Mouse (Mus musculus): ENCODE measurements at regions not wholly inside any gene's neighbourhood (a gene's known extent, or its start where the extent isn't known, plus 50 kb on each side); places are given as distances from the start of the nearest gene placed in this dataset.

DNA sequence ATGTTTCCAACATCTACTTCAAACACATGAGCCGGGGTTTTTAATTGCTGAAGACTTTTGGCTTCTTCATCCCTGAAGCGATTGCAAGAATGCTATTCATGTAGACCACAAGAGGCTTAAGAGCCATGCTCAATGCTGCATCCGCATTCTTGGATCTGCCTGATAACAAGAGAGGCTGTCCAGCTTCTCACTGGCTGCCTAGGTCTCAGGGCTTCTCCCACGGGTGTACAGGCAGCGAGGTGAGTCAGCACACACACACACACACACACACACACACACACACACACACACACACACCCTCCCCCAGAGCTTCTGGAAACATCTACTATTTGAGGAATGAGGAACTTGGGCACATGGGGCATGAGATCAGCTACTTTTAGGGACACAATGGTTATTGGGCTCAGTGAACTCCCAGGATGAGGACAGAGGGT, 261.1 kb downstream of the Tgfb2 start:
- no peak for DNase-seq (ENCODE audit: low read depth, low spot score)

DNA sequence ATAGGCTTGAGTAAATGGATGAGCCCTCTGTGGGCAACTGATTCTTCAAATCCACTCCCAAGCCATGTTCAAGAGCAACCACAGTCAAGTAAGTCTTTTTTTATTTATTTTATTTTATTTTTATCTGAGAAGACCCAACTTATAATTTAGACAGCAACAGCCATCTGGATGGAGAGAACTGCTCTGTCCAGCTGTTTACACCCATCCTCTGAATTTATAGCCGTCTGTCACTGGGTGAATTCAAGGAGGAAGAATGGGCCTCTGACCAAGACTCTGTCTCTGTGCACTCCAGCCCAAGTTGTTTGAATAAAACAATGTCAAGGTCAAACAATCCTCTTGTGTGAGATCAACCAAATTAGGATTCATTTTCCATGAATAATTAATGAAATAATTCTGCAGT, 263.6 kb downstream of the Tgfb2 start:
- no peak for DNase-seq (ENCODE audit: low read depth, low spot score)

DNA sequence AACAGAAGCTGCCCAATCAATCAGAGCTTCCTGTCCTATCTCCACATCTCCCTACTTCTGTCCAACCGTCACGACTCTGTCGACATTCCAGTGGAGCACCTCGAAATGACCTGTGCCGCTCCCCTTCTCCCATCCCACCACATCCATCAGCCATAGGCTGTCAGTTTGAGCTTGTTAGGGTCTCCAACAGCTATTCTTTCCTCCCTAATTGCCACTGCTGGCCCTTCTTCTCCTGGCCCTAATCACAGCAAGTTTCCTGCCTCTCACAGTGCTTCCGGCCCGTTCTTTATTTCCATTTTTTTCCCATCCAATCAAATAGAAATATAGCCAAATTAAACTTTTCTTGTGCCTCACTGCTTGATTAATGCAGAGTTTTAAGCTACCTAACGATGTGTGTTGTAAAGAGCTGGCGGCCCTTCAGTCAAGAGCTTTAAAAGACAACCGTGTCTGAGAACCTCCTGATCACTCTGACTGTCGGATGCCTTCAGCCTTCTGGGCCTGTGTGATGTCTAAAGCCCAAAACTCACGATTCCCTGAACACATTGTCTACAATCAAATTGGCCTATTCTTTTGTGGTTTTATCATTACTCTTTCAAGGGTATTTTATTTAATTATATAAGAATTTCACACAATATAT, 270.3 kb downstream of the Tgfb2 start:
- DNase-seq (ENCODE audit: low read depth, low spot score), result peak; percentile 58

DNA sequence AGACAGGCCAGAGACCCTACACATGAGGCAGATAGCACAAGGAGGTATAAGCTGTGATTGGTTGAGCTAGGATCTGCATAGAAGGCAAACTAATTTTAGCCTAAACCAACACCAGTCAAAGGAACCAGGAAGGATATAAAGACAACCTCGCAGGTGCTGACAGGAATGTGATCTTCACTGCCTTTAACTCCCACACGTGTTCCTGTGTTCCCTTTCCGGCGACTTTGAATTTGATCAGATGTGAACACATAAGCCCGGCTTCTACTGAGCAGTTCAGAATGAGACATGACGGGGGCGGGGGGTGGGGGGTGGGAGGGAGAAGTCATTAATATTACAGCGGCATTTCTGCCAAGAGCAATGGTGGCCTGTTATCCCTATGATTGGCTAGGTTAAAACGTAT, 271.0 kb downstream of the Tgfb2 start:
- no peak for DNase-seq (ENCODE audit: low read depth, low spot score)

DNA sequence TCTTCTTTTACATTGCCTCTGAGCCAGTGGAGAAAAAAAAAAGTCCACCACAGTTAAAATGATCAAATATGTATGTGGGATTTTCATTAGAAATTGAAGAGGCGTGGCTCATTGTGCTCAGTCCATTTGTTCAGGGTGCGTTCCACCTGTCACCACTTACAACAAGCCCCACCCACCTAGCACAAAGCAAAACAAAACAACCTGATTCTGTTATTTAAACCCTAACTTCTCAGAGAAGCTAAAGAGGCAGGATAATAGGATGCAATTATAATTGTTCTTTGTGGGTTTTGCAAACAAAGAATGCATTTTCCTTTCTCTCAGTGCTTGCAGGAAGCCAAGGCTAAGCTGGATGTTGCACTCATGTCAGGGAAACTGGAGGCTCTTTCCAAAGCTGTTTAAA, 271.8 kb downstream of the Tgfb2 start:
- no peak for DNase-seq (ENCODE audit: low read depth, low spot score)

DNA sequence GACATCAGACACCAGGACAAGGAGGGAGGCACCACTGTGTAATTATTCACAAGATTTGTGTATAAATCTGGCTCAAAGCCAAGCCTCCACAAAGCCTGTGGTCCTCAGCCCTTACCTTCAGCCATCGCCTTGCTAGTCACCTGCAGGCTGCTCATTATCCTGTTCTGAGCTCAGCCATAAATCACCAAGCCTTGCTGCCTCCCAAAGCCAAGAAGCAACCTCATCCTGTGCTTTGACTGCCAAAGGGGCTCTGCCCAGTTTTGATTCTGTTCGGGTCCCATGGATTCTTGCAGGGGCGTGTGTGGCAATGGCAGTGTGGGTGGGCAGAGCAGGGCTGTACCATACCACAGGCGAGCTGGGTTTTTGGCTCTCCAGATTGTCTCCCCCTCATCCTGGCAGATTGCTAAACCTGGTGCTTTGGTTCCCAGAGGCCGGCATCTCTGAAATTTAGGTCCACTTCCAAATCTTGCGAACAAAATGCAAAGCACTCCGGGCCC, 272.6 kb downstream of the Tgfb2 start:
- DNase-seq (ENCODE audit: low read depth, low spot score), result no peak

DNA sequence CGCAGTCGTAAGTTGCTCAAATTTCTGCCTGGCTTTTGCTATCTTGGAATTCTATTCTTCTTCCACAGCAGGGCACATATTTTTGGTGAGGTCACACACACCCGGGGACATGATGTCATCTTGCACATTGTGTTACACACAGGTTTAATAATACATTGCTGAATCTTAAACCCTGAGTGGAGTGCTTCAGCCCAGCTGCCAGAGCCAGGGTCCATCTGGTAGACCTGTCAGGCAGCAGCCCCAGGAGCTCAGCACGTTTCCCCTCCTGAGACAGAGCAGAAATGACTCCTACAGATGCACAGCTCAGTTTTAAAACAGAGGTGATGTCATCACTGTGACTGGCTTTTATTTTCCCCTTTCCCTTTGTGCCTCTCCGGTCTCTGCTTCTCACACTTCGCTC, 280.4 kb downstream of the Tgfb2 start:
- DNase-seq (ENCODE audit: low read depth, low spot score), result peak; percentile 28

DNA sequence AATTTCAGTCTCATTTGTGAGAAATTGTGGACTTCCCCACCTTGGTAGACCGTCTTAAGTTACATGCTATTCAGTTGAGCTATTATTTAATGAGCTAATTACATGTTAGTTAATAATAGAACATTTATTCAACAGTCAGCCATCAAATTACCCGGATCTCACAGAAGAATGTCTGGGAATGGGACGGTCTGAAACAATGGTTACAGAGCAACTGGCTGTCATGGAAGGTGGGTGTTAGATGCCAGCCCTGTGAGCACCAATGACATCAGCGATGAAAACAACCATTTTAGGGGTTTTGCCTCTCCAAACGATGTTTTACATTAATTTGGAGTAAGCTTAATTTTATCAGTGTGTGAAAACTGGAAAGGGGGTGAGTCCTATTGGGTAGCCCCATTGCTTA, 281.7 kb downstream of the Tgfb2 start:
- DNase-seq (ENCODE audit: low read depth, low spot score), result no peak

DNA sequence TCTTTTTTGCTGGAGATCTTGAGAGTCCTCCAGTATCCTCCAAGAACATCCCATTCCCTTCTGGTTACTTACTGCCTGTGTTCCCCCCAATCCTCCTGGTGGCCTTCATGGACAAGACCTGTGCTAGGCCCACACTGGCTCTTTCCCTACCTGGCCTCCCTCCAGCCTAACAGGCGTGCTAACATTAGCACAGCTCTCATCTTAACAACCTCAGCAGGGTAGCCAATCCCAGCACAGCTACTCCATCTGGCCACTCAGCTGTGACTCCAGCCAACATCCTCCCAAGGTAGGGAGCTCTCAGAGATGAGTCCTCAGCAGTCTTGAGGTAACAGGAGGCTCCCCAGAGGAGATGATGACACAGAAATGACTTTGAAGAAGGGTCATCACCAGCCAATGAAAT, 288.7 kb downstream of the Tgfb2 start:
- no peak for DNase-seq (ENCODE audit: low read depth, low spot score)

DNA sequence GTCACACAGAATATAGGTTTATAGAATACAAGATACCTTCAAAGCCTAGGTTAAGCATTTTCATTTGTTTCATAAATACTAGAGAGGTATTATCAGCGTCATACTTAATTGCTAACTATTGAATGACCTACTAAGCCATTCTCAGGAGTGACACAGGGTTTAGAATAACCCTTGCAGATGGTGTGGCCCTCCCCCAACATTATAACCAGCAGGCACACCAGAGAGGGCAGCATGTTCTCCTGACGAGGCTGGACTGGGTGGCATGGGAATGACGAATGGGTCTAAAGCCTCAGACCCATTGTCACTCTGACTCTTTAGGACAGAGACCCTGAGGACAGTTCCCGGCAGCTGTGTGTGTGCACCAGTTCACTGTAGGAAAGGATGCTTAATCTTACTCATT, 290.5 kb downstream of the Tgfb2 start:
- no peak for DNase-seq (ENCODE audit: low read depth, low spot score)

DNA sequence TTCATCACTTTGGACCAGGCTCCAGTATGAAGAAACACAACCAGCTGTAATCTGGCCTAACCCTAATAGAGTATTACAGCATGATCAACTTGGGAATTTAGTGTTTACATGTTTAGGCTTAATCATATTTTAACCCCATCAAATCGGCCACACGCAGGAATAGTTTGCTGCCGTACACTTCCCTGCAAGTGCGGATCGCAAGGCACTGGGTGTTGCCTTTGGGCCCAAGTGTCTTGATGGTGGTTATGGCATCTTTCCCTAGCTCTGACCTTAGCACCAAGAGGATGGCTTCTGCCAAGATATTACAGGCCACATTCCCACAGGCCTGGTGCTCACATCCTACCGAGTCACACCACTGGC, 291.9 kb downstream of the Tgfb2 start:
- no peak for DNase-seq (ENCODE audit: low read depth, low spot score)

DNA sequence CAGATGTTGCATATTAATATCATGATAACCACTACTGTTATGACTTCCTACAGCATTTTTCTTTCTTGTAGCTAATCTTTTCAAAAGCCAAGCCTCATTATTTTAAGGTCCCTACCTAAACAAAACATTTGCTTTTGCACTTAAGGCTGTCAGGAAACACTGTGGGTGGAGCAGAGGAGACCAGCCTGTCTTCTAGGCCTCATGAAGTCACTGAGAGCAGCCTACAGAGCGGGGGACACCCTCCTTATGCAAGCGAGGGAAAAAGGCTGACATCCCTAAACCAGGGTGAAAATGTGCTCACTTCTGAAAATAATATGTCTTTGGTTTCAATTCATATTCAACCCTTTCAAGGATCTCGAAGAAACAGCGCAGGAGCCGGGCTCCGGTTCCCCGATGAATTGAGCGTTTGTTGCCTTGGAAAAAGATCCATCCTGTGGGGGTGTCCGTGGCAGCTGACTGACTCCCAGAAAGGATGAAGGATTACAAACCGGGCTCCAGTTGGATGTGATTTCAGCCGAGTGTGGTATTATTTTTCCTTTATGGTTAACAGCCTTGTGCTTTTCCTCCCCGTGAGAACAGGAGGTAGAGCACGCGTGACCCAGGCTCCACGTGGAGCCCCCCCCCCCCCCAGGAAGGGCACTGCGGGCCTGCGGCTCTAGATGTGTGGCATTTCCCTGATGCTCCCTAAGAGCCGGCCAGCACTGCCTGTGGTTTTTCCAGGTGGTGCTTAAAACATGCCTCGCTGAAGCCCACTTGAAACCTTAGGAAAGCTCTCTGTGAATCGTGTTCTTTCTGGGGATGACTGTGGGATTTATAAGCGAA, 292.5 kb downstream of the Tgfb2 start:
- DNase-seq (ENCODE audit: low read depth, low spot score), result no peak

DNA sequence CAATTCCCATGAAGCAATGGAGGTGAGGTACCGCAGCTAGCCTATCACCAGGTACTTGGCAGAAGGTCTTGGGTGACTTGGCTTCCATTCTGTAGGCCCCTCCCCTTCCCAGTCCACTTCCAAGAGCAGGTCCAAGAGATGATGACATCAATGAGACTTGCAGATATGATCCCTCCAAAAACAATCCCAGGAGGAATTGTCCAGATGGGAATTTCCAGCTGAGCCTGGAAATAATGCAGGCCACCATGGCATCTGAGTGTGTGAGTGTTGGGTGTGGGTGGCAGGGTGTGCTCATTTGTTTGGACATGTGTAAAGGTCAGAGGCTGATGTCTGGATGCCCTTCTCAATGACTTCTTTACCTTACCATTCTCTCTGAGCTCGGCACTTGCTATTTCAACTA, 293.5 kb downstream of the Tgfb2 start:
- DNase-seq (ENCODE audit: low read depth, low spot score), result no peak

DNA sequence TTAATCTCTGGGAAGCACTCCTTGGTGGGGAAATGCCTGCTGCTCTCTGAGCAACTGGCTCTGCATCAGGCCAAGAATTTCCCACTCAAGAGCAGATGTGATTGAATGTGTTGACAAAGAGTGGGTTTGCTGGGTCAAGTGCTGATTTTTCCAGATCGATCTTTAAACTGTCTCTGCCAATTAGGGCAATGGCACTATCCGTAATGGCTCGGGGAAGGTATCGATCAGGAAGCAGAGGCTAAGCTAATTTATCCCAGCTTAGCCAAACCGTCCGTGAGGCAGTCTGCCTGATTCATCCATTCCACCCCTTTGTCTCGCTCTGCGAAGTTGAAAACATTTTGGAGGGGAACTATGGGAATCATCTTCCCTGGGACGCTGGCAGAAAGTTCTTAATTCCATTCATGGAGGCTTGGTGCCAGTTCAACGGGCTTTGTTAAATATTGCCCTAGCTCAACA, 291.9 kb upstream of the Lyplal1 start:
- no peak for DNase-seq (ENCODE audit: low read depth, low spot score)

DNA sequence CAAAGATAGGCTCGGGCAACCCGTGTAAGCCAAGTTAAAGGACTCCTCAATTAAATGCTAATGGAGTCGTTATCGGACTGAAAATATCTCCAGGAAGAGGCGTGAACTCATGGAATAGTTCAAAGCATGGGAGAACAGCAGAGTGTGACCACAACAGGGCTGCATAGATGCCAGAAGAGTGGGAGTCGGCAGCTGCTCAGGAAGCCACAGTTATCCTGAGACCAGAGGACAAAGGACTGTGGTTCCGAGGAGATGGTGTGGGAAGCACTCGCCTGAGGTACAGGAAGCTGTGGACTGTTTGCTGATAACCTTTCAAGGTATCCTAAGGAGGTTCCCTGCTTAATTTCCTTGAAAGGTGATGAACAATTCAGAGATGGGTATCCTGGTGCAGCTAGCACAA, 290.5 kb upstream of the Lyplal1 start:
- DNase-seq (ENCODE audit: low read depth, low spot score), result no peak

DNA sequence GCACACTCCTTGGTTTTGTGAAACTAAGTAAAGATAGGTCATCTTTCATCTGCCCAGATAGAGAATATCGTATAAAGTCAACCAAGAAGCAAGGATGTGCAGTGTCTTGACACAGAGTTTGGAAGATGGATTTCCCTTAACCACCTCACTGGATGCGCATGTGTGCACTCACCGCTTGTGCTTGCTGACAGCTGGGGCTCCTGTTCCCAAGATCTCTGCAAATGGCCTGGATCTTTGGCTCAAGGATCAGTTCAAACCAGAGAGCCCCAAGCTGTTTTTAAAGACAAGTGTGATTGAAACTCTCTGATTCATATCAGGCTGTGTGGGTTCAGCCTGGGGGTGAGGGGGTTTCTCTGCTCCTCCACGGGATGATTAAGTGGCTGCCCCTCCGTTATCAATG, 288.6 kb upstream of the Lyplal1 start:
- DNase-seq (ENCODE audit: low read depth, low spot score), result no peak

DNA sequence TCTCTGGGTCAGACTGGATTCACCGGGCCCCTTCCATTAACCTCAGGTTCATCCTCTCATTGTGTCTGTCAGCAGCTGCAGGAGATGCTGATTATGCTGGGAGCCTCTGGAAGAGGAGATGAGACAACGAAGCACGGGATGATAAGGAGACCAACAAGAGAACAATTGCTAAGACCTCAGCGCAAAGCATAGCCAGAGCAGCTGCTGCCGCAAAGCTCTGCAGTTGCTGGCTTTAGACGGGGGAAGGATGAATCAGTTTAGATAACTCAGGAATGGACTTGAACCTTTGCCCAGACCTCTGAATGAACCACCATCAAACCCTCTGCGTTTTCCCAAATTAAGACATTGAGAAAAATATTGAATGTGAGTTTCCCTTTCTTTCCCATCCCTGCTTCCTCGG, 282.7 kb upstream of the Lyplal1 start:
- no peak for DNase-seq (ENCODE audit: low read depth, low spot score)

DNA sequence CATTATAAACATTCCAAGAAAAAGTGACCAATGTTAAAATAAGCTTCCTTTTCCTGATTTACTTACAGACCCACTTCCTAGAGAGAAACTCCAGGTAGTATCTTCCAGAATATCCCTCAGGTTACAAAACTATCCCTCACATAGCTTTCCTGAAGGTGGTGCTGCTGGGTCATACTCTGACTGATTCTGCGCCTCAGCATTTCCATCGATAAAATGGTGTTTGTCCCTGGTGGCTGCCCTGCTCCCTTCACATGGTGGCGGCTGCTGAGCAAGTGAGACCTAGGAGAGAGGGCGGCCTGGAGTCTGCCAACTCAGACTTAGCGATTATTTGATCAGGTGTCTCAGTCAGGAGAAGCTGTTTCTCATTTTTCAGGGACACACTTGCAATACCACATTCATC, 275.9 kb upstream of the Lyplal1 start:
- DNase-seq (ENCODE audit: low read depth, low spot score), result peak; percentile 24

DNA sequence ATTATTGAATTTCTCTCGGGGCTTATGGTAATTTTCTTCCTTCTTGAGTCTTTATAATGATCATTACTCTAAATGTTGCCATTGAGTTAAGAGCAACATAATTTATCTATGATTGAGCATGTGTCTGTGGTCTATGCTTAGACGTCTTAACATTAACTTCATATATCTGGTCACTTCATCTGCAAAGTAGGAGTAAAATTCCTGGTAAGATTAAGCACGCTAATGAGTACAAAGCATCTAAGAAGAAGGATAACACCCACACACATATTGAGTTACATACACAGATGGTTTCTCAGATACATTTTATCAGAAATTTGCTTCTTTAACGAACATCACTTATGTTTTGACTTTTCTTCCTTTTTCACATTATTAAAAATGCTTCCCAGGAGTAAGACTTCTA, 267.3 kb upstream of the Lyplal1 start:
- no peak for DNase-seq (ENCODE audit: low read depth, low spot score)

DNA sequence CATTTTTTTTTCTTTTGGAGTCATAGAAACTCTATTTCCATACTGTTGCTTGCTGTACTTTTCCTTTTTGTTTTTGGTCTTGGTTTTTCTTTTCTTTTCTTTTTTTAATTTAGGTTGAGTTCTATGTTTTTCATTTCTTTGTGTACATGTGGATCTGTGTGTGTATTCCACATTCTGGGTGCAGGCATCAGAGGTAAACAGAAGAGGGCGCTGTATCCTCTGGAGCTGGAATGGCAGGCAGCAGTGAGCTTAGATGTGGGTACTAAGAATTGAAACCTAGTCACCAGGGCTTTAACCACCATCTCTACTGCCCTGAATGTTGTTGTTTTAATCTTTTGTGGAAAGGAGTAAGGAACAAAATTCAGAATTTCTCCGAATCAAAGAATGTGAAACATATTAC, 266.3 kb upstream of the Lyplal1 start:
- DNase-seq (ENCODE audit: low read depth, low spot score), result no peak

DNA sequence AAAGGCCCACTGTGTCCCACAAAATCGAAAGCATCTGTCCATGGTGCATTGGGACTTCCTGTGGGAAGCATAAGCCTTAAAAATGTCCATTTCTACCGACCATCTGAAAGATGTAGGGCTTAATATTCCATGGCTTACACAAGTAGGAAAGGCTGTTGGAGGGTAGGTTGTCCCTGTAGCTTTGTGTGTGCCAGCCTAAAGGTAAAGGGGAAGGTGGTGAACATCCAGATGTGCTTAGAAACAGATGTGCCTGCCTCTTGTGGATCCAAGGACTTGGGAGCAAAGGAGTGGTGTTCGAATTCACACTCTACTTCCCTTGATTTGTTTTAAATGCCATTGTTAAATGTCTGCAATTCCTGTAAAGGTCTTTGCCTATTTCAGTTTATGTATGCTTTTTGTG, 265.9 kb upstream of the Lyplal1 start:
- DNase-seq (ENCODE audit: low read depth, low spot score), result no peak

DNA sequence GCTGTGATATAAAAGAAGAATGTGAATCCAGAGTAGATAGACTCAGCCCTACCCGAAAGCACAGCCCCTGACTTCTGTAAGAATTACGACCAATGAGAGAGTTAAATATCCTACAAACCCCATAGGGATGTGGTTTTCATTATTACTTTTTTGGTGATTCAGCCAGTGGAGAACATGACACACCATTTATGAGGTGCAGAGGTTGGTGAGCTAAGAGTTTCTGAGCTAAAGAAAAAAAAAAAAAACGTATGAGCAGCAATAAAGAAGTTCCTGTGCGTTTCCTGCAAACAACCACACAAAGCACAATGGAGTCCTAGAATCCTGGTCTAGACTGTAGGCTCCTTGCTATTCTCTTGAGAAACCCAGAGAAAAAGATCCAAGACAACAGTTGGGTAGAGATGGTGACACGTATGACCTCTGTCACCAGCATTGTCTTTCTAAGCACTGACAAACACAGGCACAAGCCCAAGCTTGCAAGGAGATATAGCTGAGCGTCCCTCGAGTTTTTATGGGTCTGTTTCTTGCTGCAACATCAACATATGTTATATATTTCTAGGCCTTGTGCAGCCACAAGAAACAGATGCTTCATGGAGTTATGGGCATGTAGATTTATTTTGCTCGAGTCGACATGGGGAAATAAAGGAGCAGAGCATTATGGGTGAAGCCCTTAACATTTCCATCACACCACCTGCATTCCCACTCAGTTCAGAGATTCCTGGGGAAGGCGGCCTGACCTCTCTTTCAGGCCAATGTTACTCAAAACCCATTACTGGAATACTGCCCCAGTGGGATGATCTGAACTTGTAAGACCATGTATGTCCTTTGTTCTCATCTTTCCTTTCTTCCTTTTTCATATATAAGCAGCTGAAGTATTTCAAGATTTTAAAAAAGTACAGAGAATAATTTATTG, 263.1 kb upstream of the Lyplal1 start:
- peak; percentile 48 for DNase-seq (ENCODE audit: low read depth, low spot score)

All from mesoderm, embryonic 11.5 days (tissue).